Mouse (Mus musculus) embryonic facial prominence, embryonic 10.5 days (tissue): ENCODE data around the gene Syne1. TPM values are rescaled to one million over a fixed set of nuclear protein-coding genes. Genes with fewer than 3 reads are reported as not detected.

Source experiments
- DNase-seq: peaks from one replicate; pipeline ENCODE4 v3.0.0-alpha.2; 2017; ENCODE audit warnings: low spot score
- H3K27ac ChIP-seq: fragments of 300-500 bp; sonication (generic); replicated peaks from 2 replicates; pipeline ENCODE4 v1.5.1; 2016; ENCODE audit warnings: mild to moderate bottlenecking
- H3K27me3 ChIP-seq: fragments of 300-500 bp; sonication (generic); replicated peaks from 2 replicates; pipeline ENCODE4 v1.6.1; 2016; ENCODE audit warnings: low read depth, mild to moderate bottlenecking; ENCODE audit not compliant: poor library complexity, severe bottlenecking
- H3K36me3 ChIP-seq: fragments of 300-500 bp; sonication (generic); replicated peaks from 2 replicates; pipeline ENCODE4 v1.6.1; 2016; ENCODE audit warnings: mild to moderate bottlenecking, moderate library complexity
- H3K4me1 ChIP-seq: fragments of 300-500 bp; sonication (generic); 2 replicates; pipeline ENCODE4 v1.6.1; 2016
- H3K4me3 ChIP-seq: fragments of 300-500 bp; sonication (generic); 2 replicates; pipeline ENCODE4 v1.5.1; 2016; ENCODE audit warnings: mild to moderate bottlenecking, moderate library complexity
- H3K9me3 ChIP-seq: fragments of 300-500 bp; sonication (generic); 2 replicates; pipeline ENCODE4 v1.6.1; 2016; ENCODE audit warnings: mild to moderate bottlenecking
- WGBS: fragments of 180-500 bp; shearing (Covaris S2); methylation state at CpG from one replicate; pipeline ENCODE4 v1.1.7; 2016; 5-methylcytosine and 5-hydroxymethylcytosine counted together
- polyA plus RNA-seq: library from polyadenylated mRNA; unstranded; fragments of >200 nt; fragmentation: Nextera tagmentation; extraction: Ambion mirVana; gene quantifications from 2 replicates; pipeline ENCODE4 v1.2.1, GENCODE M21; 2016

Gene Syne1
- polyA plus RNA-seq, 1 experiment from 2014 or later: 2.5 TPM

GRCm38 (mm10) chr10:5045671-5046070 lies 505.6 kb downstream of the Syne1 start:
- 92% methylated on average over 5 of the region's 5 CpGs for WGBS
- no peak overlapping the region for H3K27ac ChIP-seq
- DNase-seq: no peak
- H3K4me3 ChIP-seq: no peak overlapping the region
- no peaks in the 10 kb centered on the region for H3K9me3 ChIP-seq
- H3K27me3 ChIP-seq: no peaks in the 10 kb centered on the region
- H3K4me1 ChIP-seq: no peaks in the 10 kb centered on the region
- H3K36me3 ChIP-seq: 0 out of 2 replicates have a peak, but pooled peaks cover 5% of the 10 kb centered on the region

- Histone ChIP-seq H3K27me3 (no peaks in the 10 kb centered on the region), H3K27ac (no peak overlapping the region), H3K36me3 (0 out of 2 replicates have a peak, but pooled peaks cover 5% of the 10 kb centered on the region), H3K9me3 (no peaks in the 10 kb centered on the region), H3K4me3 (no peak overlapping the region), H3K4me1 (no peaks in the 10 kb centered on the region)
- WGBS: 88% methylated on average over 7 of the region's 7 CpGs
- DNase-seq: no peak
These were observed 506.1 kb downstream of the Syne1 start for GRCm38 (mm10) chr10:5045213-5045612.

GRCm38 (mm10) chr10:5044481-5044880 lies 506.8 kb downstream of the Syne1 start:
- Histone ChIP-seq H3K4me1 (no peaks in the 10 kb centered on the region), H3K4me3 (no peak overlapping the region), H3K36me3 (0 out of 2 replicates have a peak, but pooled peaks cover 5% of the 10 kb centered on the region), H3K27me3 (no peaks in the 10 kb centered on the region), H3K27ac (no peak overlapping the region), H3K9me3 (no peaks in the 10 kb centered on the region)
- whole genome bisulfite sequencing: 90% methylated on average over 8 of the region's 8 CpGs
- no peak for DNase-seq

GRCm38 (mm10) chr10:5041254-5041653 lies 510.0 kb downstream of the Syne1 start:
- WGBS: 82% methylated on average over 8 of the region's 8 CpGs
- no peaks in the 10 kb centered on the region for H3K9me3 ChIP-seq
- H3K4me3 ChIP-seq: no peak overlapping the region
- no peaks in the 10 kb centered on the region for H3K4me1 ChIP-seq
- no peak for DNase-seq
- H3K36me3 ChIP-seq: no peaks in the 10 kb centered on the region
- no peak overlapping the region for H3K27ac ChIP-seq
- no peaks in the 10 kb centered on the region for H3K27me3 ChIP-seq

- H3K4me3 ChIP-seq: no peak overlapping the region
- no peaks in the 10 kb centered on the region; the same call in 1 of the 2 replicates for H3K36me3 ChIP-seq
- no peaks in the 10 kb centered on the region for H3K9me3 ChIP-seq
- H3K27me3 ChIP-seq: no peaks in the 10 kb centered on the region
- 68% methylated on average over 15 of the region's 15 CpGs for WGBS
- no peak for DNase-seq
- H3K27ac ChIP-seq: no peak overlapping the region
- no peaks in the 10 kb centered on the region for H3K4me1 ChIP-seq
These were observed 518.9 kb downstream of the Syne1 start for GRCm38 (mm10) chr10:5032192-5033048.

- WGBS: 84% methylated on average over 1 of the region's 1 CpGs
- Histone ChIP-seq H3K36me3 (no peaks in the 10 kb centered on the region; the same call in 1 of the 2 replicates), H3K27ac (no peak overlapping the region), H3K27me3 (no peaks in the 10 kb centered on the region), H3K9me3 (no peaks in the 10 kb centered on the region), H3K4me1 (no peaks in the 10 kb centered on the region), H3K4me3 (no peak overlapping the region)
- no peak for DNase-seq
These were observed 521.4 kb downstream of the Syne1 start for GRCm38 (mm10) chr10:5029883-5030282.

GRCm38 (mm10) chr10:5029161-5029560 lies 522.1 kb downstream of the Syne1 start:
- no peak overlapping the region for H3K27ac ChIP-seq
- no peaks in the 10 kb centered on the region for H3K27me3 ChIP-seq
- H3K36me3 ChIP-seq: no peaks in the 10 kb centered on the region; the same call in 1 of the 2 replicates
- DNase-seq: no peak
- H3K9me3 ChIP-seq: no peaks in the 10 kb centered on the region
- no peaks in the 10 kb centered on the region for H3K4me1 ChIP-seq
- H3K4me3 ChIP-seq: no peak overlapping the region
- WGBS: 77% methylated on average over 2 of the region's 2 CpGs

GRCm38 (mm10) chr10:5028301-5028700 lies 523.0 kb downstream of the Syne1 start:
- Histone ChIP-seq H3K9me3 (no peaks in the 10 kb centered on the region), H3K4me3 (no peak overlapping the region), H3K36me3 (no peaks in the 10 kb centered on the region; the same call in 1 of the 2 replicates), H3K27ac (no peak overlapping the region), H3K27me3 (no peaks in the 10 kb centered on the region), H3K4me1 (no peaks in the 10 kb centered on the region)
- 83% methylated on average over 9 of the region's 9 CpGs for WGBS
- DNase-seq: no peak

GRCm38 (mm10) chr10:5027208-5027607 lies 524.1 kb downstream of the Syne1 start:
- no peaks in the 10 kb centered on the region for H3K4me1 ChIP-seq
- WGBS: 78% methylated on average over 1 of the region's 1 CpGs
- no peak overlapping the region for H3K27ac ChIP-seq
- no peaks in the 10 kb centered on the region for H3K9me3 ChIP-seq
- no peak overlapping the region for H3K4me3 ChIP-seq
- no peak for DNase-seq
- no peaks in the 10 kb centered on the region for H3K27me3 ChIP-seq
- H3K36me3 ChIP-seq: no peaks in the 10 kb centered on the region

GRCm38 (mm10) chr10:5025906-5026305 lies 525.4 kb downstream of the Syne1 start:
- Histone ChIP-seq H3K27ac (no peak overlapping the region), H3K4me1 (no peaks in the 10 kb centered on the region), H3K9me3 (no peaks in the 10 kb centered on the region), H3K36me3 (no peaks in the 10 kb centered on the region), H3K27me3 (no peaks in the 10 kb centered on the region), H3K4me3 (no peak overlapping the region)
- no peak for DNase-seq
- 91% methylated on average over 4 of the region's 4 CpGs for whole genome bisulfite sequencing

GRCm38 (mm10) chr10:5017148-5017547 lies 534.1 kb downstream of the Syne1 start:
- no peaks in the 10 kb centered on the region for H3K36me3 ChIP-seq
- H3K9me3 ChIP-seq: no peaks in the 10 kb centered on the region
- WGBS: 74% methylated on average over 1 of the region's 1 CpGs
- no peaks in the 10 kb centered on the region for H3K4me1 ChIP-seq
- no peak for DNase-seq
- no peaks in the 10 kb centered on the region for H3K27me3 ChIP-seq
- no peak overlapping the region for H3K27ac ChIP-seq
- H3K4me3 ChIP-seq: no peak overlapping the region

GRCm38 (mm10) chr10:5014976-5015375 lies 536.3 kb downstream of the Syne1 start:
- WGBS: 82% methylated on average over 1 of the region's 1 CpGs
- Histone ChIP-seq H3K4me3 (no peak overlapping the region), H3K4me1 (no peaks in the 10 kb centered on the region), H3K36me3 (no peaks in the 10 kb centered on the region), H3K9me3 (no peaks in the 10 kb centered on the region), H3K27me3 (no peaks in the 10 kb centered on the region), H3K27ac (no peak overlapping the region)
- no peak for DNase-seq

GRCm38 (mm10) chr10:5012004-5012403 lies 539.3 kb downstream of the Syne1 start:
- H3K4me1 ChIP-seq: no peaks in the 10 kb centered on the region
- DNase-seq: no peak
- H3K27me3 ChIP-seq: no peaks in the 10 kb centered on the region
- H3K9me3 ChIP-seq: no peaks in the 10 kb centered on the region
- H3K4me3 ChIP-seq: no peak overlapping the region
- H3K36me3 ChIP-seq: no peaks in the 10 kb centered on the region
- H3K27ac ChIP-seq: no peak overlapping the region
